Mouse (Mus musculus) E14TG2a.4 (cell line): ENCODE measurements around the gene 1110051M20Rik.
"Not testable (repeated sequence)": the region's sequence is repeated elsewhere in the genome, so short reads cannot be mapped to it uniquely, and the experiment has no call there.

Source experiments
- CTCF ChIP-seq: conservative IDR thresholded peaks from 2 replicates; pipeline ENCODE4 v1.5.1; 2014; ENCODE audit warnings: low read length
- NANOG ChIP-seq: IDR thresholded peaks from 2 replicates; pipeline ENCODE4 v1.6.1; 2014; ENCODE audit warnings: borderline replicate concordance, low read length, mixed read lengths
- POU5F1 ChIP-seq: IDR thresholded peaks from 2 replicates; pipeline ENCODE4 v1.6.1; 2014; ENCODE audit warnings: low read length, borderline replicate concordance

- peak; percentile 30 for TF ChIP-seq CTCF
- not testable (repeated sequence) for TF ChIP-seq NANOG, POU5F1
Observed at GRCm38 (mm10) chr2:91487295-91487694, 42.8 kb upstream of the 1110051M20Rik start.
